Mouse (Mus musculus) ES-CJ7 (cell line): ENCODE data around the gene Susd3.

ENCODE experiments used
- DNase-seq: peaks from one replicate; pipeline ENCODE4 v3.0.0; 2011; ENCODE audit warnings: low read depth, low spot score

The Susd3 gene

DNA sequence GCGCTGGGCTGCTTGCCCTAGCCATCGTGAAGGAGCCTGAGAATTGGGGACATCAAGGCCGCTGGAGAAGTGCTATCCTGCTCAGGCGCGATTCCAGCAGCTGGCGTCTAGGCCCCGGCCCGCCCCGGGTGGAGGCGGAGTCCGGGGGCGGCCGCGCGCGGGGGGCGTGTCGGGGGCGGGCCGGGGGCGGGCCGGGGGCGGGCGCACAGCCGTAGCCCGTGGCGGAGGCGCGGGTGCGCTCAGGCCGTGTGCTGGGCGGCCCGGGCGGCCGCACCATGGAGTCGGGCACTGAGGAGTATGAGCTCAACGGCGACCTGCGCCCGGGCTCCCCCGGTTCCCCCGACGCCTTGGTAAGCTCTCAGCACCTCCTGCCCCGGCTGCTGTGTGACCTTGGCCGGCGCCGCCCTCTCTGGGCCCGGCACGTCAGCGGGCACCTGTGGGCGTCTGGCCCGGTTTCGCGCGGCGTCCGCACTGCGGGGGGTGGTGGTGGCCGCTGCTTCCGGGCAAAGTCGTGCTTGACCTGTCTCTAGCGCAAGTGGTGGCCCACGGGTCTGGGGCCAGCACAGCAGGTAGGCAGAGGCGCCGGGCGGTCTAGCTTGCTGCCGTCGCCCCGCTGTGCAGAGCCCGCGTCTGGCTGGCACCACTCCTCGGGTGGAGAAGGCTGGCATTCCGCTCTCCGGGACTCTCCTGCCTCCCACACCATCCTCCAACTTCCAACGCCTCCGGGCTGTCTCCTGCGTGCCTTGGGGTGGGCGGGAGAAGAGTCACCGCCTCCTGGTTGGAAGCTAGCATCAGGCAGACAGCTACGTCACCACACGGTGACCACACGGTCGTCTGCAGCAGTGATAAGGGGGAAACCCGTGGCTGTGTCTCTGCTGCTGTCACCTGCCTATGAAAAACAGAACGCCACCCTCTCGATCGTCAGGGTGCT lies 61.0 kb downstream of the Susd3 start, which contains the start of gene Ninj1:
Gene Ninj1 (plus strand): TSS at position 198 of the 931 bp plus-strand sequence.
- peak; percentile 63 for DNase-seq

DNA sequence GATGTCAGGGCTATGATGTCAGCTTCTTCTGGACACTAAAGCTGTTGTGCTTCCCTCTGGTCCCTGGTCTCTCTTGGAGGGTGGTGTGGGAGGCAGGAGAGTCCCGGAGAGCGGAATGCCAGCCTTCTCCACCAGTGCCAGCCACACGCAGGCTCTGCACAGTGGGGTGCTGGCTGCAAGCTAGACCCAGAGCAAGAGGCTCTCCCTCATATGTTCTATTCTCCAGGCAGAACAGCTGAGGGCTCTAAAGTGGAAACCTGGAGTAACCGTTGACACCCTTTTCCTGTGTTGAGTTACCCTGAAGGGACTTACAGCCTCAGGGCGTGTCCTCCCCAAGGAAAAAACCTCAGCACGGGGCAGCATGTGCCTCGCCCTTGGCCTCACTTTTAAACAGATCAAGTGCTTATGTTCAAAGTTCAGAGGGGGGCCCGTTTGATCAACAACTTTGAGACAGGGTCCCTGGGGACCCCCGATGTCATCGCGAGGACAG lies 61.7 kb downstream of the Susd3 start:
- no peak for DNase-seq

DNA sequence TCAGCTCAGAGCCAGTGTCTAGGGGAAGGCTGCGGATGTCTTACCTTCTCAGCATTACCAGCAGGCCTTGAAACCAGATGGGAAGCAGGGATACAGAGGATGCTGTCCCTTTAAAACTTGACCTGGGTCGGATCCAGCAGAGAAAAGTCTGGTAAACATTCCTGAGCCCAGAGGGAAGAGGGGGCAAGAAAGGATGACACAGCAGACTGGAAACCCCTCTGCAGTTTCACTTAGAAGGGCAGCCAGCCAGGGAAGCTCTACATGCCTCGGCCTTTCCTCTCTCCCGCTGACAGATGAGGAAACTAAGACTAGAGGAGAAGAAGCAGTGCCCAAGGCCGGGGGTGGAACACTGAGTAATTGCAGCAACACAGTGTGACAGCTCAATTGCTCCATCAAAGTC lies 64.9 kb downstream of the Susd3 start:
- no peak for DNase-seq

DNA sequence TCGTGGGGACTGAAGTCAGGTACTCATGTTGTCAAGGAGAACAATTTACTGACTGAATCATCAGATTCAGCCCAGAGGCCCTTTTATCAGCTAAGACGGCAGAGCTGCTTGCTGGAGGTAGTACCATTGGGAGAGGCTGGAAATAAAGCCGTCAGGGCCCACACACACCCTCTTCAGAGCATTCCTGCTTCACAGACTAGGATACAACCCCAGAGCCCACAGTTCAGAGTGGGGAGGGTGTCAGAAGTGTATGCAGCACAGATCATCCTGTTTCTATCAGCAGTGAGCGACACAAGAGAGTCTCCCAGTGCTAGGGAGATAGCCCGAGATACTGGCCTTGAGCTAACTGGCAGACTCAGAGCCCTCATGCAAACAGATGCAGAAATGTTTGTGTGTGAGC lies 65.3 kb downstream of the Susd3 start:
- no peak for DNase-seq

DNA sequence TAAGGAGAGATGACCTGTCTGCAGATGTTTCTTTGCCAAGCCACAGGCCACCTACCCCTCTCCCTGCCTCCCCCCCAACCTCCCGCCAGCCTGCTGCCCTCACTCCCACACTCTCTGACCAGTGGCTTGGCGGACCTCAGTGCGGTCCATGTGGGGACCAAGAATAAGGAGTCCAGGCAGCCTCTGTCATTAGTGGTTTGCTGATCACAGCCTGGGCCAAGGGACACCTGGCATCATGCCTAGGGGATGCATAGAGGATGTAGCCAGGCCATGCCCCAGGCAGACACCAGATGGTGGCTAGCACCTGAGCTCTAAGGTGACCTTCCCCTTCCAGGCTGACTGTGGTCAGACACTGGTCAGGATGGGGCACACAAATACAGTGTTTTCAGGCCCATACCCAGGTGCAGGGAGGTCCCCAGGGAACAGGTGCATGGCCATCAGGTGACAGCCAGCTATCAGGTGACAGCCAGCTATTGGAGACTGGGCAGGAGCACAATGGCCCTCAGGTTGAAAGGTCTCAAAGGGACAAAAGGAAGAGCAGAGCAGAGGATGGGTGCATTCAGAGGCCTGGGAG lies 67.0 kb downstream of the Susd3 start:
- DNase-seq, result no peak

DNA sequence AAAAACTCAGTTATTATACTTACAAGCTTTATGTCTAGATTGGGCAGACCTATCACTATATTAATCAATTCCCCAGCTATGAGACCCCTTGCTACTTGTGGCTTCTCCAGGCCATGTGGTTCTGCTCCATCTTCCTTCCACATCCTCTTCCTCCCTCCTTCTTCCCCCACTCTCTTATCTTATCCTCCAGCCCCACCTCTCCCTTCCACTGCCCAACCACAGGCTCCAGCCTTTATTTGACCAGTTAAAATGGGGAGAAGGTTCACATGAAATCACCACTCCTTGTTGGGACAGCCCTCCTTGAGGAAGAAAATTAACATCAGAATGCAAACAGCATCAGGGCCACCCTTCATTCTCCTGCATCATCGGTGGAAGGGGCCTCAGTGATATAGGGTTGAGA lies 67.8 kb downstream of the Susd3 start:
- DNase-seq, result no peak
